Mouse (Mus musculus) lung, embryonic 14.5 days (tissue): ENCODE measurements around the gene Kat14. TPM values are rescaled to one million over a fixed set of nuclear protein-coding genes. Genes with fewer than 3 reads are reported as not detected.

ENCODE experiments used
- ATAC-seq: fragments of 200-750 bp; cut with Nextera tagmentation; 2 replicates; pipeline ENCODE4 v1.8.0; 2017; ENCODE audit warnings: mild to moderate bottlenecking, moderate TSS enrichment, moderate library complexity; ENCODE audit not compliant: insufficient read depth
- DNase-seq: peaks from one replicate; pipeline ENCODE4 v3.0.0-alpha.2; 2015
- H3K27ac ChIP-seq: fragments of 300-500 bp; sonication (generic); 2 replicates; pipeline ENCODE4 v1.5.1; 2014; ENCODE audit warnings: low read depth, mild to moderate bottlenecking, moderate library complexity
- H3K27me3 ChIP-seq: fragments of 300-500 bp; sonication (generic); 2 replicates; pipeline ENCODE4 v1.6.1; 2014; ENCODE audit warnings: low read length, control low read depth; ENCODE audit not compliant: insufficient read depth
- H3K36me3 ChIP-seq: fragments of 300-500 bp; sonication (generic); 2 replicates; pipeline ENCODE4 v1.6.1; 2014; ENCODE audit warnings: control low read depth; ENCODE audit not compliant: insufficient read depth
- H3K4me1 ChIP-seq: fragments of 300-500 bp; sonication (generic); 2 replicates; pipeline ENCODE4 v1.6.1; 2014; ENCODE audit warnings: antibody characterized with exemption, control low read depth; ENCODE audit not compliant: insufficient read depth
- H3K4me2 ChIP-seq: fragments of 300-500 bp; sonication (generic); 2 replicates; pipeline ENCODE4 v1.6.1; 2014; ENCODE audit warnings: mild to moderate bottlenecking
- H3K4me3 ChIP-seq: fragments of 300-500 bp; sonication (generic); 2 replicates; pipeline ENCODE4 v1.5.1; 2014; ENCODE audit warnings: low read depth, low read length
- H3K9ac ChIP-seq: fragments of 300-500 bp; sonication (generic); 2 replicates; pipeline ENCODE4 v1.6.1; 2014
- H3K9me3 ChIP-seq: fragments of 300-500 bp; sonication (generic); 2 replicates; pipeline ENCODE4 v1.6.1; 2016; ENCODE audit warnings: low read depth, low read length, control low read depth
- CTCF ChIP-seq: IDR thresholded peaks from 2 replicates; pipeline ENCODE4 v1.5.1; 2016; ENCODE audit warnings: antibody characterized with exemption, low read depth
- WGBS: fragments of 180-500 bp; shearing (Covaris S2); extraction: QIAGEN DNeasy Blood & Tissue Kit; methylation state at CpG from one replicate; pipeline ENCODE4 v1.1.7; 2014; 5-methylcytosine and 5-hydroxymethylcytosine counted together
- polyA plus RNA-seq: library from polyadenylated mRNA; unstranded; fragments of >200 nt; fragmentation: Nextera tagmentation; extraction: Ambion mirVana; gene quantifications from 2 replicates; pipeline ENCODE4 v1.2.1, GENCODE M21; 2014

Gene Kat14
- polyA plus RNA-seq, 1 experiment from 2014 or later: 43.7 TPM

GRCm38 (mm10) chr2:144450378-144450777 is 81.6 kb downstream of the Kat14 start:
- no peak overlapping the region for H3K4me3 ChIP-seq
- H3K27ac ChIP-seq: no peak overlapping the region
- no peak for TF ChIP-seq CTCF
- no peaks in the 10 kb centered on the region for H3K36me3 ChIP-seq
- no peak for ATAC-seq
- no peaks in the 10 kb centered on the region for H3K27me3 ChIP-seq
- 68% methylated on average over 2 of the region's 2 CpGs for WGBS
- H3K9ac ChIP-seq: no peak overlapping the region
- no peaks in the 10 kb centered on the region for H3K4me1 ChIP-seq
- no peaks in the 10 kb centered on the region for H3K9me3 ChIP-seq
- H3K4me2 ChIP-seq: no peak overlapping the region
- no peak for DNase-seq

- Histone ChIP-seq H3K9me3 (no peaks in the 10 kb centered on the region), H3K4me2 (no peak overlapping the region), H3K4me1 (no peaks in the 10 kb centered on the region), H3K9ac (no peak overlapping the region), H3K27ac (no peak overlapping the region), H3K27me3 (no peaks in the 10 kb centered on the region), H3K36me3 (no peaks in the 10 kb centered on the region), H3K4me3 (no peak overlapping the region)
- DNase-seq (peak; percentile 91), ATAC-seq (peak; percentile 84; the same call in 1 of the 2 replicates)
- TF ChIP-seq CTCF: peak; percentile 82
- 13% methylated on average over 8 of the region's 8 CpGs for WGBS
Measured at GRCm38 (mm10) chr2:144452364-144453008, 83.7 kb downstream of the Kat14 start.

Other genes with a start within 250 kb of the Kat14 start
- 21.3 and 22.6 TPM in 2 replicates for gene Mgme1, start 98.3 kb upstream of the Kat14 start, polyA plus RNA-seq
- gene Snx5, start 98.1 kb upstream of the Kat14 start, polyA plus RNA-seq: 135 and 139 TPM in 2 replicates
- 3.1 and 3.4 TPM in 2 replicates for gene Ovol2, start 36.8 kb upstream of the Kat14 start, polyA plus RNA-seq
- 0.80 and 1.4 TPM in 2 replicates for gene Pet117, start within 50 bp of the Kat14 start, polyA plus RNA-seq
- 0.67 and 2.0 TPM in 2 replicates for gene Dzank1, start 158.4 kb downstream of the Kat14 start, polyA plus RNA-seq
- 28.1 and 29.7 TPM in 2 replicates for gene Polr3f, start 158.7 kb downstream of the Kat14 start, polyA plus RNA-seq
- 60.4 and 64.1 TPM in 2 replicates for gene Rbbp9, start 181.9 kb downstream of the Kat14 start, polyA plus RNA-seq
- 89.1 and 93.1 TPM in 2 replicates for gene Sec23b, start 187.2 kb downstream of the Kat14 start, polyA plus RNA-seq
- gene Smim26, start 225.1 kb downstream of the Kat14 start, polyA plus RNA-seq: 29.0 and 34.5 TPM in 2 replicates
- 35.0 and 39.9 TPM in 2 replicates for gene Dtd1, start 230.9 kb downstream of the Kat14 start, polyA plus RNA-seq